Mouse (Mus musculus): Measurements from ENCODE around the gene Gm21976. TPM values are rescaled to one million over a fixed set of nuclear protein-coding genes. Genes with fewer than 3 reads are reported as not detected.

Gm21976 gene
- polyA plus RNA-seq, 1 experiment from 2014 or later, result not detected

DNA sequence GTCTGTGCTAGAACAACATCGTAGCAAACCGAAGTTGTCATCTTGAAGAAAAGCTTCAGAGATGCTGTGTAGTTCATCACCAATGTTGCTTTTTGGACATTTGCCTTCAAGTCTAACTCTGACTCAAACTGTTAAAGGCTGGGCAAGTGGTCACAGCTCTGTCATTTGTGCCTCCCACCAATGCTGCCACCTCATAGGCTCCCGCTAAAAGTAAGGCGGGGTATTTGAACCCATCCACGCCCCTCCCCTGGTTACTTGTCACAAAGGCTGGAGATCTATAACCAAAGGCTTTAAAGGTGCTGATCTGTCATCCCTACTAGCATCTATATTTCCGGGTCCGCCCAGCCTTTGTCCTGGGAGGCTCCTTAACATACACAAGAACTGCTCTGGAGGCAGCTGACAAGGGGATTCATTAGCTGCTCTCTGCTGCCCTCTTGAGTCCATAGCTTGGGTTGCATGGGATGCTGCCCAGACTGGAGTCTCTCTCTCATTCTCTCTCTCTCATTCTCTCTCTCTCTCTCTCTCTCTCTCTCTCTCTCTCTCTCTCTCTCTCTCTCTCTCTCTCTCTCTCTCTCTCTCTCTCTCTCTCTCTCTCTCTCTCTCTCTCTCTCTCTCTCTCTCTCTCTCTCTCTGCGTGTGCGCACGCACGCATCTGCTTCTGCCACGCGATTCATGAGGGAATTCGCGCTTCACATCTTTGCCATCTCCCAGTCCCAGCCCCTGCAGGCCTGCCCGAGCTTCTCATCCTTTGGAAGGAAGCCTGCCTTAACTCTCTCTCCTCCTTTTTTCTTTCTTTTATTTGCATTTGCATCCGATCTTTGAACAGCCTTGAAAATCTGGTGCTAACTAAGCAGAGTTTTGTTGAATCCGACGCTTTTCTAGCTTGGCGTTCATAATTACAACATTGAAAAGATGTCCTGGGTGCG, 19.4 kb downstream of the Gm21976 start:
- no peaks in the 10 kb centered on the region for H3K9me3 ChIP-seq (ENCODE audit: low read depth, low read length)
- H3K4me1 ChIP-seq (ENCODE audit: insufficient read depth), result no peaks in the 10 kb centered on the region
- no peak overlapping the region for H3K4me3 ChIP-seq (ENCODE audit: low read depth, low read length)
- WGBS, result 43% methylated on average over 21 of the region's 21 CpGs
- H3K27ac ChIP-seq (ENCODE audit: low read depth), result no peak overlapping the region
- H3K27me3 ChIP-seq (ENCODE audit: insufficient read depth, low read length), result no peaks in the 10 kb centered on the region
- H3K4me2 ChIP-seq, result peak overlapping the region; percentile 45
- no peak overlapping the region for H3K9ac ChIP-seq
- DNase-seq, result peak; percentile 96
- ATAC-seq (ENCODE audit: insufficient read depth), result peak; percentile 75
- H3K36me3 ChIP-seq (ENCODE audit: insufficient read depth), result no peaks in the 10 kb centered on the region
- TF ChIP-seq CTCF (IDR thresholded peaks at IDR 0.05; ENCODE audit: low read depth), result peak; percentile 81

DNA sequence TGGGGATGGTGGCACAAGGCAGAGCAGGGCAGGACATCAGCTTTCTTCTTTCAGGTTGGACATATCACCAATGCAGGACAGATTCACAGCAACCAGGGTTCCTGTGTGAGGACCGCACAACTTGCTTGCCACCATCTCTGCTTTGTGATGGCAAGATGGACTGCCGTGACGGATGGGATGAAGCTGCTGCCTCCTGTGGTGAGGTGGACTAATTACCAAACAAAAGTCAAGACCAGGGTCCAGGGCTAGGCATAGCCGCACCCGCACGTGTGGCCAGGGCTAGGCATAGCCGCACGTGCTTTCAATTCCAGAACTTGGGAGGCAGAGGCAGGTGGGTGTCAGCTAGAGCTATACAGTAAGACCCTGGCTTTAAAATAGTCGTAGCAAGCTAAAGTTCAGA, 25.6 kb downstream of the Gm21976 start:
- H3K4me3 ChIP-seq (ENCODE audit: low read depth, low read length), result no peak overlapping the region
- no peak overlapping the region for H3K27ac ChIP-seq (ENCODE audit: low read depth)
- no peak overlapping the region for H3K9ac ChIP-seq
- peaks cover 20% of the 10 kb centered on the region for H3K36me3 ChIP-seq (ENCODE audit: insufficient read depth)
- ATAC-seq (ENCODE audit: insufficient read depth) (no peak), DNase-seq (no peak)
- 0 out of 2 replicates have a peak, but pooled peaks cover 5% of the 10 kb centered on the region for H3K4me1 ChIP-seq (ENCODE audit: insufficient read depth)
- 91% methylated on average over 9 of the region's 9 CpGs for WGBS
- 0 out of 2 replicates have a peak, but pooled peaks have one; percentile 1 for TF ChIP-seq CTCF (IDR thresholded peaks at IDR 0.05; ENCODE audit: low read depth)
- no peak overlapping the region for H3K4me2 ChIP-seq
- no peaks in the 10 kb centered on the region for H3K27me3 ChIP-seq (ENCODE audit: insufficient read depth, low read length)
- H3K9me3 ChIP-seq (ENCODE audit: low read depth, low read length), result no peaks in the 10 kb centered on the region

- Histone ChIP-seq H3K27ac (ENCODE audit: low read depth) (no peak overlapping the region), H3K36me3 (ENCODE audit: insufficient read depth) (peaks cover 32% of the 10 kb centered on the region), H3K4me1 (ENCODE audit: insufficient read depth) (0 out of 2 replicates have a peak, but pooled peaks cover 5% of the 10 kb centered on the region), H3K4me2 (no peak overlapping the region), H3K9me3 (ENCODE audit: low read depth, low read length) (no peaks in the 10 kb centered on the region), H3K9ac (no peak overlapping the region), H3K27me3 (ENCODE audit: insufficient read depth, low read length) (no peaks in the 10 kb centered on the region), H3K4me3 (ENCODE audit: low read depth, low read length) (no peak overlapping the region)
- ATAC-seq (ENCODE audit: insufficient read depth), result no peak
- WGBS, result 26% methylated on average over 5 of the region's 5 CpGs
- peak; percentile 74 for DNase-seq
- TF ChIP-seq CTCF (IDR thresholded peaks at IDR 0.05; ENCODE audit: low read depth), result no peak
Measured at GRCm38 (mm10) chr13:98306393-98306792, 26.7 kb downstream of the Gm21976 start.

DNA sequence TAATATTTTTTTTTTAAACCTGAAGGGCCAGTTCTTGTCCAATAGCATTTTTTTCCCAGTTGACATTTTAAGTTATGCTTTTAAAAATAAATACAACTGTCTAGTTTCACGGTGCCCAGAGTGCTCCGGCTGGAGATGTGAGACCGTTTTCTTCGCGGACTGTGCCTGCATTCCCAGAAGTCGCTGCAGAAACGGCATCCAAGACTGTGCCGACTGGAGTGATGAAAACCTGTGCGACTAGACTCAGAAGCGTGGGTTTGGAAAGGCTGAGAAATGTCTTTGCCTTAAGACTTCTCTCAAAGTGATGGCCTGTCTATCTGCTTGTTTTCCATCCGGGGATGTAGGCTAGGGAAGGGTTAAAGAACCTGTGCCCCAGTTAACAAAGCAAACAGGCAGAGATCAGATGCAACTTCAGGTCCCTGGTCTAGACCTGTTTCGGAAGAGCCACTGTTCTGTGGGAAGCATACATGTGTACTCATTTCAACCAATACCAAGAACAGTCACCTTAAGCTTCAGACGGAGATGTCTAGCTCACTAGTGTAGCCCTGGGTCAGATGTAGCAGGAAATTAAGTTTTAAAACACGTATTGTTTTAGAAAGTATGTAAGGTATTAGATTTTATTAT, 27.3 kb downstream of the Gm21976 start:
- Histone ChIP-seq H3K4me2 (peak overlapping the region; percentile 32), H3K9me3 (ENCODE audit: low read depth, low read length) (no peaks in the 10 kb centered on the region), H3K27me3 (ENCODE audit: insufficient read depth, low read length) (no peaks in the 10 kb centered on the region), H3K9ac (0 out of 2 replicates have a peak overlapping the region, but pooled peaks have one; percentile 2), H3K27ac (ENCODE audit: low read depth) (no peak overlapping the region), H3K4me3 (ENCODE audit: low read depth, low read length) (no peak overlapping the region), H3K4me1 (ENCODE audit: insufficient read depth) (0 out of 2 replicates have a peak, but pooled peaks cover 5% of the 10 kb centered on the region), H3K36me3 (ENCODE audit: insufficient read depth) (peaks cover 37% of the 10 kb centered on the region)
- no peak for TF ChIP-seq CTCF (IDR thresholded peaks at IDR 0.05; ENCODE audit: low read depth)
- ATAC-seq (ENCODE audit: insufficient read depth) (peak; percentile 52), DNase-seq (no peak)
- 23% methylated on average over 14 of the region's 14 CpGs for WGBS

- Histone ChIP-seq H3K9ac (no peak overlapping the region), H3K36me3 (ENCODE audit: insufficient read depth) (peaks cover 48% of the 10 kb centered on the region), H3K9me3 (ENCODE audit: low read depth, low read length) (no peaks in the 10 kb centered on the region), H3K27me3 (ENCODE audit: insufficient read depth, low read length) (no peaks in the 10 kb centered on the region), H3K4me1 (ENCODE audit: insufficient read depth) (0 out of 2 replicates have a peak, but pooled peaks cover 5% of the 10 kb centered on the region), H3K4me3 (ENCODE audit: low read depth, low read length) (no peak overlapping the region), H3K27ac (ENCODE audit: low read depth) (no peak overlapping the region), H3K4me2 (no peak overlapping the region)
- ATAC-seq (ENCODE audit: insufficient read depth) (no peak), DNase-seq (no peak)
- WGBS, result 68% methylated on average over 5 of the region's 5 CpGs
- no peak for TF ChIP-seq CTCF (IDR thresholded peaks at IDR 0.05; ENCODE audit: low read depth)
Measured at GRCm38 (mm10) chr13:98308004-98308403, 28.3 kb downstream of the Gm21976 start.

- 71% methylated on average over 4 of the region's 4 CpGs for WGBS
- Histone ChIP-seq H3K4me1 (ENCODE audit: insufficient read depth) (0 out of 2 replicates have a peak, but pooled peaks cover 5% of the 10 kb centered on the region), H3K9me3 (ENCODE audit: low read depth, low read length) (no peaks in the 10 kb centered on the region), H3K27ac (ENCODE audit: low read depth) (no peak overlapping the region), H3K36me3 (ENCODE audit: insufficient read depth) (peaks cover 55% of the 10 kb centered on the region), H3K4me3 (ENCODE audit: low read depth, low read length) (no peak overlapping the region), H3K4me2 (no peak overlapping the region), H3K27me3 (ENCODE audit: insufficient read depth, low read length) (no peaks in the 10 kb centered on the region), H3K9ac (no peak overlapping the region)
- no peak for ATAC-seq (ENCODE audit: insufficient read depth)
- no peak for TF ChIP-seq CTCF (IDR thresholded peaks at IDR 0.05; ENCODE audit: low read depth)
- DNase-seq, result no peak
Measured at GRCm38 (mm10) chr13:98308724-98309123, 29.0 kb downstream of the Gm21976 start.

- peaks cover 68% of the 10 kb centered on the region for H3K36me3 ChIP-seq (ENCODE audit: insufficient read depth)
- no peak overlapping the region for H3K27ac ChIP-seq (ENCODE audit: low read depth)
- DNase-seq (no peak), ATAC-seq (ENCODE audit: insufficient read depth) (no peak)
- no peak overlapping the region for H3K4me2 ChIP-seq
- 92% methylated on average over 5 of the region's 5 CpGs for WGBS
- 0 out of 2 replicates have a peak, but pooled peaks cover 5% of the 10 kb centered on the region for H3K4me1 ChIP-seq (ENCODE audit: insufficient read depth)
- H3K9me3 ChIP-seq (ENCODE audit: low read depth, low read length), result no peaks in the 10 kb centered on the region
- H3K27me3 ChIP-seq (ENCODE audit: insufficient read depth, low read length), result no peaks in the 10 kb centered on the region
- H3K9ac ChIP-seq, result no peak overlapping the region
- no peak overlapping the region for H3K4me3 ChIP-seq (ENCODE audit: low read depth, low read length)
- TF ChIP-seq CTCF (IDR thresholded peaks at IDR 0.05; ENCODE audit: low read depth), result no peak
Measured at GRCm38 (mm10) chr13:98311597-98311996, 31.9 kb downstream of the Gm21976 start.

Measured in lung, embryonic 14.5 days (tissue).